Mouse (Mus musculus): ENCODE data around the gene Lrrc8c. TPM values are rescaled to one million over a fixed set of nuclear protein-coding genes. Genes with fewer than 3 reads are reported as not detected.

The Lrrc8c gene
- polyA plus RNA-seq, 1 experiment from 2014 or later, result 13.0 TPM

DNA sequence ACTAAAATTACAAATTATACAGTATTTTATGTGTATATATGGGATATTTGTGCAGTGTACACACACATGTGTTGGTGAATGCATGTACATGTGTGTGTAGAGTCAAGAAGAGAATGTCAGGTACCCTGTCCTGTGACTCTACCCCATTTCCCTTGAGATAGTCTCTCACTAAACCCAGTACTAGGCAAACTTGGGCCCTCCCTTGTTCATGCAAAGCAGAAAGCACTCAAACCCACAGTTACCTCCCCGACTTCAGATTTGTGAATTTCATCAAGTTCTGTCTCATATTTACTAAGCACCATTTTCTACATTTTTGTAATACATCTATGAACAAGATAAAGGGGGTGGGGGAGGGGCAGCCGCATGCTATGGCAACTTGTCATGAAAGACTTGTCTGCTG, 50.0 kb downstream of the Lrrc8c start:
- no peak overlapping the region for H3K4me2 ChIP-seq (ENCODE audit: low read length)
- H3K4me3 ChIP-seq (replicated peaks; ENCODE audit: low read depth, low read length), result no peak overlapping the region
- H3K36me3 ChIP-seq (ENCODE audit: control insufficient read depth, insufficient read depth, low read length), result no peaks in the 10 kb centered on the region
- no peaks in the 10 kb centered on the region for H3K9me3 ChIP-seq (ENCODE audit: control insufficient read depth, low read length)
- no peak overlapping the region for H3K27ac ChIP-seq (replicated peaks; ENCODE audit: low read depth, low read length)
- no peak for ATAC-seq (ENCODE audit: low FRiP score, low TSS enrichment)
- H3K9ac ChIP-seq (replicated peaks; ENCODE audit: low read length), result no peak overlapping the region
- H3K27me3 ChIP-seq (ENCODE audit: control insufficient read depth, insufficient read depth, low read length), result no peaks in the 10 kb centered on the region
- WGBS, result 95% methylated on average over 2 of the region's 2 CpGs
- no peak for DNase-seq
- H3K4me1 ChIP-seq (ENCODE audit: control insufficient read depth, insufficient read depth, low read length), result no peaks in the 10 kb centered on the region

DNA sequence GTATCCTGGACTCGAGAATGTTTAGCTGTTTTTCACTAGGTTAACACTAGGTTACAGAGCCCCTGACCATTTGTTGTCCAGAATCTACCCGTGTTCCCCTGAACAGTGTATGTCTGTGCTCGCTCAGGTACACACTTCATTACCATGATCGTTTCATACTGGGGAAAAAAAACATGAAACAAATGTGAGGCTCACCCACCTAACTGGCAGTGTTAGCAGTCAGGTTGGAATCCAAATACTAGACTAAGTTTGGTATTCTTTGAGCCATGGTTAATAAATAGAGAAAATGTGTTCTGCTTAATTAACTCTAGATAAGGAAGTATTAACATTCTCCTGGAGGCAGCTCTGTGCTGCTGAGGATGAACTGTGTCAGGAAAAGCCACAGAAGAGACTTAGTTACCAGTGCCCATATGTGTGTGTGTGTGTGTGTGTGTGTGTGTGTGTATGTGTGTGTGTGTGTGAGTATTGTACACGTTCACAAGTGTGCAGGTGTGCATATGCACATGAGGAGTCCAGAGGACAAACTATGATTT, 53.0 kb downstream of the Lrrc8c start:
- ATAC-seq (ENCODE audit: low FRiP score, low TSS enrichment), result no peak
- Histone ChIP-seq H3K9ac (replicated peaks; ENCODE audit: low read length) (no peak overlapping the region), H3K4me1 (ENCODE audit: control insufficient read depth, insufficient read depth, low read length) (no peaks in the 10 kb centered on the region), H3K36me3 (ENCODE audit: control insufficient read depth, insufficient read depth, low read length) (no peaks in the 10 kb centered on the region), H3K9me3 (ENCODE audit: control insufficient read depth, low read length) (no peaks in the 10 kb centered on the region), H3K27ac (replicated peaks; ENCODE audit: low read depth, low read length) (no peak overlapping the region), H3K4me2 (ENCODE audit: low read length) (no peak overlapping the region), H3K27me3 (ENCODE audit: control insufficient read depth, insufficient read depth, low read length) (no peaks in the 10 kb centered on the region), H3K4me3 (replicated peaks; ENCODE audit: low read depth, low read length) (no peak overlapping the region)
- no peak for DNase-seq
- WGBS, result 87% methylated on average over 5 of the region's 5 CpGs

DNA sequence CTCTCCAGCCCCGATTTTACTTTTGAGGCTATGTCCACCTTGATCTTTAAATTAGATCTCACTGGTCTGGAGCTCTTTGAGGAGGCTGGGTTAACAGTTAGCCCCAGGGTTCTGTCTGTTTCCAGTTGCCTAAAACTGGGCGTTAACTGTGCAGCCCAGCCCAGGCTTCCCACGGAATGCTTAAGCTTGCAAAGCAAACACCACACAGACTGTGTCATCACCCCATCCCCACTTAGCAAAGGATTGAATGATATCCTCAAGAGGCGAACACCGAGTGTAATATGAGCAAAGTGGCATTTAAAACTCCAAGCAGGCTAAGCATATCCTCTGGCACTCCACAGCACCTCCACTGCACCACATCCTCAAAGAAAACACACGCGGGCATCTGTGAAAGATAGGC, 53.7 kb downstream of the Lrrc8c start:
- Histone ChIP-seq H3K4me2 (ENCODE audit: low read length) (no peak overlapping the region), H3K4me1 (ENCODE audit: control insufficient read depth, insufficient read depth, low read length) (no peaks in the 10 kb centered on the region), H3K27ac (replicated peaks; ENCODE audit: low read depth, low read length) (no peak overlapping the region), H3K36me3 (ENCODE audit: control insufficient read depth, insufficient read depth, low read length) (no peaks in the 10 kb centered on the region), H3K27me3 (ENCODE audit: control insufficient read depth, insufficient read depth, low read length) (no peaks in the 10 kb centered on the region), H3K9ac (replicated peaks; ENCODE audit: low read length) (no peak overlapping the region), H3K9me3 (ENCODE audit: control insufficient read depth, low read length) (no peaks in the 10 kb centered on the region), H3K4me3 (replicated peaks; ENCODE audit: low read depth, low read length) (no peak overlapping the region)
- WGBS, result 80% methylated on average over 7 of the region's 7 CpGs
- no peak for DNase-seq
- no peak for ATAC-seq (ENCODE audit: low FRiP score, low TSS enrichment)

DNA sequence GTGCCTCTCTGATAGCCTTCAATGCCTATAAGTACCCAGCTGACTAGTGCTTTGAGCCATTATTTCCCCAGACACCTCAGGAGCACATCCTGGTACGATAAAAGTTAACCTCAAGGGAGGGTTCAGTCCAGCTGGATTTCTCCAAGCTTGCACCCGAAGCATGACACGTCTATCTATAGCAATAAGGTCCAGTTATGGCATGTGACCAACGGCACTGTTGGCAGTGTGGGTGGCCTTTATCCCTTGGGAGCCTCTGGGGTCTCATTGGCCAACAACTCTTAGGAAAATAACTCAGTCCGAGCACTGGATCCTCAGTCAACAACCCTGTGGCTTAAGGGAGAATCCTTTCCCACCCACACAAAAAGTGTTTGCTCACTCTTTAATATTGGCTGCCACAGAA, 55.6 kb downstream of the Lrrc8c start:
- 98% methylated on average over 5 of the region's 5 CpGs for WGBS
- no peak for ATAC-seq (ENCODE audit: low FRiP score, low TSS enrichment)
- no peak overlapping the region for H3K9ac ChIP-seq (replicated peaks; ENCODE audit: low read length)

DNA sequence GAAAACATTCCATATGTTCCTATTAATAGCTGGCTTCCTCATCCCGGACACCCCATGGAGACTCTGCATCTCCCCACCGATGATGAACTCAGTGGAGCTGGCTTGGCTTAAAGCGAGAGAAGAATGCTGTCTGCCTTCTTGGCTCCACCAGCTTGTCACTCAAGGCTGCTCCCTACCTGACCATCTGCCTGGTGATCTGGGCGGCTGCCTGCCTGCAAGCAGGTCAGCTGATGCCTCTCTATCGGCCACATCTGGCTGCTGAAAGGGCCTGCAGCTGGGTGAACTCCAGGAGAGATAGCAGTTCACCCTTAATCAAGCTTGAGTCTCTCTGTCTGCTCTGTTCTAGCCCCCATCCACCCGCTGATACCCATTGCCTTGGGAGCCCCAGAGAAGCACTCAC, 56.7 kb downstream of the Lrrc8c start:
- Histone ChIP-seq H3K27ac (replicated peaks; ENCODE audit: low read depth, low read length) (no peak overlapping the region), H3K4me2 (ENCODE audit: low read length) (no peak overlapping the region), H3K27me3 (ENCODE audit: control insufficient read depth, insufficient read depth, low read length) (no peaks in the 10 kb centered on the region), H3K4me1 (ENCODE audit: control insufficient read depth, insufficient read depth, low read length) (no peaks in the 10 kb centered on the region), H3K4me3 (replicated peaks; ENCODE audit: low read depth, low read length) (no peak overlapping the region), H3K9ac (replicated peaks; ENCODE audit: low read length) (no peak overlapping the region), H3K36me3 (ENCODE audit: control insufficient read depth, insufficient read depth, low read length) (no peaks in the 10 kb centered on the region), H3K9me3 (ENCODE audit: control insufficient read depth, low read length) (no peaks in the 10 kb centered on the region)
- DNase-seq, result no peak
- no peak for ATAC-seq (ENCODE audit: low FRiP score, low TSS enrichment)
- 83% methylated on average over 6 of the region's 6 CpGs for WGBS

More for the DNA sequence above, 55.6 kb downstream of the Lrrc8c start:
- no peak overlapping the region for H3K4me2 ChIP-seq (ENCODE audit: low read length)
- no peaks in the 10 kb centered on the region for H3K27me3 ChIP-seq (ENCODE audit: control insufficient read depth, insufficient read depth, low read length)
- H3K4me1 ChIP-seq (ENCODE audit: control insufficient read depth, insufficient read depth, low read length), result no peaks in the 10 kb centered on the region
- H3K9me3 ChIP-seq (ENCODE audit: control insufficient read depth, low read length), result no peaks in the 10 kb centered on the region
- DNase-seq, result no peak
- H3K27ac ChIP-seq (replicated peaks; ENCODE audit: low read depth, low read length), result no peak overlapping the region
- no peak overlapping the region for H3K4me3 ChIP-seq (replicated peaks; ENCODE audit: low read depth, low read length)
- no peaks in the 10 kb centered on the region for H3K36me3 ChIP-seq (ENCODE audit: control insufficient read depth, insufficient read depth, low read length)

DNA sequence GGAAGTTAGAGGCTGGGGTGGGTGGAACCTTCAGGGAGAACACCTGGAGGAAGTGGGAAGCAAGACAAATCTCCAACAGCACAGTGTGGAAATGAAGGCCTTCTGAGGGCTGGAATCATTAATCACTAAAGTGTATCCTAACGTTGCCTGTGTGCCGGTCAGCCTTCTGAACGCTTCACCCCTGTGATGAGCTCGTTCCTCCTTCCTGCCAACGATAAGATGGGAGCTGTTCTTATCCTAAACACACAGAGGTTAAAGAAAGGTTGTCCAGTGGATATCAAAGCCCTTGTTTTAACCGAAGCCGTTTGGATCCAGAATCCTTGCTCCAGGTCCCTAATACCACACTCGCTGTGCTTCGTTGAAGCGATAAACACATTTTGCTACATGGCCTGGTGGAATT, 61.7 kb downstream of the Lrrc8c start:
- no peak for DNase-seq
- Histone ChIP-seq H3K27ac (replicated peaks; ENCODE audit: low read depth, low read length) (no peak overlapping the region), H3K36me3 (ENCODE audit: control insufficient read depth, insufficient read depth, low read length) (no peaks in the 10 kb centered on the region), H3K4me2 (ENCODE audit: low read length) (no peak overlapping the region), H3K9ac (replicated peaks; ENCODE audit: low read length) (no peak overlapping the region), H3K4me3 (replicated peaks; ENCODE audit: low read depth, low read length) (no peak overlapping the region), H3K4me1 (ENCODE audit: control insufficient read depth, insufficient read depth, low read length) (peaks cover 7% of the 10 kb centered on the region), H3K9me3 (ENCODE audit: control insufficient read depth, low read length) (no peaks in the 10 kb centered on the region), H3K27me3 (ENCODE audit: control insufficient read depth, insufficient read depth, low read length) (no peaks in the 10 kb centered on the region)
- 95% methylated on average over 10 of the region's 10 CpGs for WGBS
- no peak for ATAC-seq (ENCODE audit: low FRiP score, low TSS enrichment)

DNA sequence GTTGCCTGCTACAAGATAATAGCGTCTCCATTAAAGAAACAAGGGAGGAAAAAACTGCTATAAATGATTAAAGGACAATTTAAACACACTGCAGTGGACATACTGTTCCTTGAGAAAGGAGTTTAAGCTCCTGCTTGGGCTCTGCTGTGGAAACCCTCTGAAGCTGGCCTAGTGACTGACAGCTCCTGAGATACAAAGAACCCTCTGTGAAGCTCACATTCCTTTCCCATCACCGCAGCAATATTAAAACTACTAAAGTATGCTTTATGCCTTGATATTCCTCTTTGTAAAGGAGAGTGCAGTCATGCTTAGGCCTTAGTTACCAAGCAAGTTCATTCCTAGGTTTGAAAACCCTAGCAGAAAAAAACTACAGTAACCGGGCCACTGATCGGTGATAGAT, 66.7 kb downstream of the Lrrc8c start:
- Histone ChIP-seq H3K4me1 (ENCODE audit: control insufficient read depth, insufficient read depth, low read length) (peaks cover 14% of the 10 kb centered on the region), H3K4me3 (replicated peaks; ENCODE audit: low read depth, low read length) (no peak overlapping the region), H3K27me3 (ENCODE audit: control insufficient read depth, insufficient read depth, low read length) (no peaks in the 10 kb centered on the region), H3K36me3 (ENCODE audit: control insufficient read depth, insufficient read depth, low read length) (no peaks in the 10 kb centered on the region), H3K9me3 (ENCODE audit: control insufficient read depth, low read length) (no peaks in the 10 kb centered on the region), H3K4me2 (ENCODE audit: low read length) (no peak overlapping the region), H3K9ac (replicated peaks; ENCODE audit: low read length) (no peak overlapping the region), H3K27ac (replicated peaks; ENCODE audit: low read depth, low read length) (peak overlapping the region; percentile 38; the same call in 1 of the 2 replicates)
- no peak for ATAC-seq (ENCODE audit: low FRiP score, low TSS enrichment)
- WGBS, result 37% methylated on average over 4 of the region's 4 CpGs
- DNase-seq, result peak; percentile 39

DNA sequence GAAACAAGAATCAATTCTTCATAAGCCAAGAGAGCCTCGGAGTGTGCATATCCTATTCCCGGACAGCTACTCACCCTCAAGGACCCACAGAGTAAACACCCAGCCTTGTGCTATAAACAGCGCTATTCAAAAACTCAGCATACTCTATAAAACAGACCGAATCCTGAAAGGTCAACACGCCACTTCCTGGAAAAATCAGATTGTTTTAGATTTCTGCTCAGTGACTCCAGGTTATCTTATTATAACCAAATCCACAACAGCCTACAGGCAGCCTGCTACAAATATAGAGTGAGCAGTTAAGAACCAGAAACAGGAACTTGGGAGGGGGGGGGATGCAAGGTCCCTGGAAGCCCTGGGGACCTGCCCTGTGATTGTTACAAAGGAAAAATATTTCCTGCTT, 67.5 kb downstream of the Lrrc8c start:
- peak overlapping the region; percentile 38; the same call in 1 of the 2 replicates for H3K27ac ChIP-seq (replicated peaks; ENCODE audit: low read depth, low read length)

DNA sequence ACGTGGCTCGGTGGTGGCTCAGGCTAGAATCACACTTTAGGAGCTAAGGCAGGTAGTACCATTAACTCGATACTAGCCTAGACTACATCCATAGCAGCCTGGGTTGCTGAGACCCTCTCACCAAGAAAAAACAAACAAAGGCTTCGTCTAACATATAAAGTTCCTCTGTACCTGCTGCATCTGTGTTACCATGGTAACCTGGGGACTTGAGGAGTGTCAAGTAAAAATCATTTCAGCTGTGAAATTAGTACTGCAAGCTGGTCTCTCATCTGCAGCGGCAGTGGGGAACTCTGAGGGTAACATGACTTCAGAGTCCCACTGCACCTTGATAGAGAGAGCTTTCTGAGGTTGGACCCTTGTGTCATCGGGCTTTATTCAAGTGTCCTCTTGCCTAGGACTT, 68.3 kb downstream of the Lrrc8c start:
- 75% methylated on average over 6 of the region's 6 CpGs for WGBS
- Histone ChIP-seq H3K4me1 (ENCODE audit: control insufficient read depth, insufficient read depth, low read length) (peaks cover 14% of the 10 kb centered on the region), H3K27me3 (ENCODE audit: control insufficient read depth, insufficient read depth, low read length) (no peaks in the 10 kb centered on the region), H3K4me2 (ENCODE audit: low read length) (no peak overlapping the region), H3K4me3 (replicated peaks; ENCODE audit: low read depth, low read length) (no peak overlapping the region), H3K9me3 (ENCODE audit: control insufficient read depth, low read length) (no peaks in the 10 kb centered on the region), H3K27ac (replicated peaks; ENCODE audit: low read depth, low read length) (0 out of 2 replicates have a peak overlapping the region, but pooled peaks have one; percentile 26), H3K9ac (replicated peaks; ENCODE audit: low read length) (no peak overlapping the region), H3K36me3 (ENCODE audit: control insufficient read depth, insufficient read depth, low read length) (no peaks in the 10 kb centered on the region)
- no peak for ATAC-seq (ENCODE audit: low FRiP score, low TSS enrichment)
- peak; percentile 64 for DNase-seq

More for the DNA sequence above, 67.5 kb downstream of the Lrrc8c start:
- Histone ChIP-seq H3K4me2 (ENCODE audit: low read length) (no peak overlapping the region), H3K4me3 (replicated peaks; ENCODE audit: low read depth, low read length) (no peak overlapping the region), H3K9me3 (ENCODE audit: control insufficient read depth, low read length) (no peaks in the 10 kb centered on the region), H3K9ac (replicated peaks; ENCODE audit: low read length) (no peak overlapping the region), H3K27me3 (ENCODE audit: control insufficient read depth, insufficient read depth, low read length) (no peaks in the 10 kb centered on the region), H3K4me1 (ENCODE audit: control insufficient read depth, insufficient read depth, low read length) (peaks cover 14% of the 10 kb centered on the region), H3K36me3 (ENCODE audit: control insufficient read depth, insufficient read depth, low read length) (no peaks in the 10 kb centered on the region)
- no peak for ATAC-seq (ENCODE audit: low FRiP score, low TSS enrichment)
- DNase-seq, result no peak
- 75% methylated on average over 5 of the region's 5 CpGs for WGBS
